Mouse (Mus musculus): ENCODE measurements at regions not wholly inside any gene's neighbourhood (a gene's known extent, or its start where the extent isn't known, plus 50 kb on each side); places are given as distances from the start of the nearest gene placed in this dataset.
"Not testable (repeated sequence)": the region's sequence is repeated elsewhere in the genome, so short reads cannot be mapped to it uniquely, and the experiment has no call there.

GRCm38 (mm10) chr4:9724801-9725200, 1149.5 kb upstream of the 2610301B20Rik start:
- H3K27ac ChIP-seq; H3K9me3 ChIP-seq; H3K36me3 ChIP-seq (replicated peaks); DNase-seq (ENCODE audit: extremely low spot score, low spot score); H3K4me1 ChIP-seq; H3K27me3 ChIP-seq (ENCODE audit: poor library complexity, severe bottlenecking); H3K4me3 ChIP-seq: not testable (repeated sequence)
- WGBS, result 76% methylated on average over 2 of the region's 2 CpGs

- H3K27me3 ChIP-seq (ENCODE audit: poor library complexity, severe bottlenecking), result no peaks in the 10 kb centered on the region
- 84% methylated on average over 4 of the region's 4 CpGs for WGBS
- no peak overlapping the region for H3K4me3 ChIP-seq
- no peaks in the 10 kb centered on the region for H3K9me3 ChIP-seq
- H3K27ac ChIP-seq, result no peak overlapping the region
- no peaks in the 10 kb centered on the region for H3K4me1 ChIP-seq
- DNase-seq (ENCODE audit: extremely low spot score, low spot score), result no peak
- no peaks in the 10 kb centered on the region for H3K36me3 ChIP-seq (replicated peaks)
These were observed 1136.6 kb upstream of the 2610301B20Rik start for GRCm38 (mm10) chr4:9737691-9738090.

GRCm38 (mm10) chr4:9747411-9747938, 1126.8 kb upstream of the 2610301B20Rik start:
- Histone ChIP-seq H3K4me3 (no peak overlapping the region), H3K4me1 (no peaks in the 10 kb centered on the region), H3K27me3 (ENCODE audit: poor library complexity, severe bottlenecking) (no peaks in the 10 kb centered on the region), H3K36me3 (replicated peaks) (no peaks in the 10 kb centered on the region), H3K27ac (no peak overlapping the region), H3K9me3 (no peaks in the 10 kb centered on the region)
- no peak for DNase-seq (ENCODE audit: extremely low spot score, low spot score)
- WGBS, result 89% methylated on average over 6 of the region's 6 CpGs

- WGBS, result 87% methylated on average over 2 of the region's 2 CpGs
- no peaks in the 10 kb centered on the region for H3K4me1 ChIP-seq
- no peaks in the 10 kb centered on the region for H3K27me3 ChIP-seq (ENCODE audit: poor library complexity, severe bottlenecking)
- no peak for DNase-seq (ENCODE audit: extremely low spot score, low spot score)
- no peak overlapping the region for H3K4me3 ChIP-seq
- H3K36me3 ChIP-seq (replicated peaks), result no peaks in the 10 kb centered on the region
- no peaks in the 10 kb centered on the region for H3K9me3 ChIP-seq
- H3K27ac ChIP-seq, result no peak overlapping the region
These were observed 1126.2 kb upstream of the 2610301B20Rik start for GRCm38 (mm10) chr4:9748110-9748509.

GRCm38 (mm10) chr4:9749877-9750276, 1124.4 kb upstream of the 2610301B20Rik start:
- no peak for DNase-seq (ENCODE audit: extremely low spot score, low spot score)
- H3K27ac ChIP-seq, result no peak overlapping the region

GRCm38 (mm10) chr4:9750404-9750803, 1123.9 kb upstream of the 2610301B20Rik start:
- DNase-seq (ENCODE audit: extremely low spot score, low spot score), result no peak
- Histone ChIP-seq H3K27ac (no peak overlapping the region), H3K4me3 (no peak overlapping the region), H3K9me3 (no peaks in the 10 kb centered on the region), H3K27me3 (ENCODE audit: poor library complexity, severe bottlenecking) (no peaks in the 10 kb centered on the region), H3K36me3 (replicated peaks) (no peaks in the 10 kb centered on the region), H3K4me1 (no peaks in the 10 kb centered on the region)
- WGBS, result 74% methylated on average over 4 of the region's 4 CpGs

More at GRCm38 (mm10) chr4:9749877-9750276, 1124.4 kb upstream of the 2610301B20Rik start:
- Histone ChIP-seq H3K9me3 (no peaks in the 10 kb centered on the region), H3K4me3 (no peak overlapping the region), H3K36me3 (replicated peaks) (no peaks in the 10 kb centered on the region), H3K27me3 (ENCODE audit: poor library complexity, severe bottlenecking) (no peaks in the 10 kb centered on the region), H3K4me1 (no peaks in the 10 kb centered on the region)
- 90% methylated on average over 3 of the region's 3 CpGs for WGBS

- no peak overlapping the region for H3K4me3 ChIP-seq
- H3K27ac ChIP-seq, result no peak overlapping the region
- 72% methylated on average over 1 of the region's 1 CpGs for WGBS
- H3K36me3 ChIP-seq (replicated peaks), result no peaks in the 10 kb centered on the region
- H3K27me3 ChIP-seq (ENCODE audit: poor library complexity, severe bottlenecking), result no peaks in the 10 kb centered on the region
- no peak for DNase-seq (ENCODE audit: extremely low spot score, low spot score)
- H3K9me3 ChIP-seq, result no peaks in the 10 kb centered on the region
- H3K4me1 ChIP-seq, result no peaks in the 10 kb centered on the region
These were observed 1111.0 kb upstream of the 2610301B20Rik start for GRCm38 (mm10) chr4:9763321-9763720.

- Histone ChIP-seq H3K4me3 (peak overlapping the region; percentile 57), H3K27ac (peak overlapping the region; percentile 89; the same call in 1 of the 2 replicates), H3K36me3 (replicated peaks) (no peaks in the 10 kb centered on the region), H3K4me1 (no peaks in the 10 kb centered on the region), H3K9me3 (no peaks in the 10 kb centered on the region), H3K27me3 (ENCODE audit: poor library complexity, severe bottlenecking) (no peaks in the 10 kb centered on the region)
- 65% methylated on average over 9 of the region's 9 CpGs for WGBS
- no peak for DNase-seq (ENCODE audit: extremely low spot score, low spot score)
These were observed 1104.6 kb upstream of the 2610301B20Rik start for GRCm38 (mm10) chr4:9769633-9770205.

- H3K9me3 ChIP-seq, result no peaks in the 10 kb centered on the region
- WGBS, result 2% methylated on average over 38 of the region's 38 CpGs
- DNase-seq (ENCODE audit: extremely low spot score, low spot score), result peak; percentile 80
- H3K36me3 ChIP-seq (replicated peaks), result no peaks in the 10 kb centered on the region
- no peaks in the 10 kb centered on the region for H3K4me1 ChIP-seq
- H3K27me3 ChIP-seq (ENCODE audit: poor library complexity, severe bottlenecking), result no peaks in the 10 kb centered on the region
- peak overlapping the region; percentile 57 for H3K4me3 ChIP-seq
- peak overlapping the region; percentile 89 for H3K27ac ChIP-seq
These were observed 1103.8 kb upstream of the 2610301B20Rik start for GRCm38 (mm10) chr4:9770372-9771102.

GRCm38 (mm10) chr4:9771103-9771474, 1103.2 kb upstream of the 2610301B20Rik start:
- H3K4me3 ChIP-seq, result peak overlapping the region; percentile 57
- H3K36me3 ChIP-seq (replicated peaks), result no peaks in the 10 kb centered on the region
- no peaks in the 10 kb centered on the region; the same call in 1 of the 2 replicates for H3K9me3 ChIP-seq
- DNase-seq (ENCODE audit: extremely low spot score, low spot score), result no peak
- 2% methylated on average over 5 of the region's 5 CpGs for WGBS
- no peaks in the 10 kb centered on the region for H3K4me1 ChIP-seq
- H3K27ac ChIP-seq, result peak overlapping the region; percentile 89
- H3K27me3 ChIP-seq (ENCODE audit: poor library complexity, severe bottlenecking), result no peaks in the 10 kb centered on the region

- 92% methylated on average over 8 of the region's 8 CpGs for WGBS
- Histone ChIP-seq H3K27ac (no peak overlapping the region), H3K4me3 (no peak overlapping the region), H3K36me3 (replicated peaks) (no peaks in the 10 kb centered on the region), H3K4me1 (no peaks in the 10 kb centered on the region), H3K9me3 (no peaks in the 10 kb centered on the region; the same call in 1 of the 2 replicates), H3K27me3 (ENCODE audit: poor library complexity, severe bottlenecking) (no peaks in the 10 kb centered on the region)
- DNase-seq (ENCODE audit: extremely low spot score, low spot score), result no peak
These were observed 1095.9 kb upstream of the 2610301B20Rik start for GRCm38 (mm10) chr4:9778391-9778790.

GRCm38 (mm10) chr4:9779594-9779993, 1094.7 kb upstream of the 2610301B20Rik start:
- no peak for DNase-seq (ENCODE audit: extremely low spot score, low spot score)
- H3K9me3 ChIP-seq, result no peaks in the 10 kb centered on the region; the same call in 1 of the 2 replicates
- H3K4me3 ChIP-seq, result no peak overlapping the region
- H3K27me3 ChIP-seq (ENCODE audit: poor library complexity, severe bottlenecking), result no peaks in the 10 kb centered on the region
- no peaks in the 10 kb centered on the region for H3K36me3 ChIP-seq (replicated peaks)
- WGBS, result 94% methylated on average over 3 of the region's 3 CpGs
- no peak overlapping the region for H3K27ac ChIP-seq
- no peaks in the 10 kb centered on the region for H3K4me1 ChIP-seq

- Histone ChIP-seq H3K27me3 (ENCODE audit: poor library complexity, severe bottlenecking) (no peaks in the 10 kb centered on the region), H3K4me3 (no peak overlapping the region), H3K36me3 (replicated peaks) (no peaks in the 10 kb centered on the region), H3K4me1 (no peaks in the 10 kb centered on the region), H3K27ac (no peak overlapping the region), H3K9me3 (no peaks in the 10 kb centered on the region; the same call in 1 of the 2 replicates)
- peak; percentile 63 for DNase-seq (ENCODE audit: extremely low spot score, low spot score)
- WGBS, result 35% methylated on average over 9 of the region's 9 CpGs
These were observed 1094.1 kb upstream of the 2610301B20Rik start for GRCm38 (mm10) chr4:9780179-9780578.
